Mouse (Mus musculus): ENCODE measurements around the gene Psmb8. TPM values are rescaled to one million over a fixed set of nuclear protein-coding genes. Genes with fewer than 3 reads are reported as not detected.

Gene Psmb8
- polyA plus RNA-seq, 1 experiment from 2014 or later = 2.4 TPM

DNA sequence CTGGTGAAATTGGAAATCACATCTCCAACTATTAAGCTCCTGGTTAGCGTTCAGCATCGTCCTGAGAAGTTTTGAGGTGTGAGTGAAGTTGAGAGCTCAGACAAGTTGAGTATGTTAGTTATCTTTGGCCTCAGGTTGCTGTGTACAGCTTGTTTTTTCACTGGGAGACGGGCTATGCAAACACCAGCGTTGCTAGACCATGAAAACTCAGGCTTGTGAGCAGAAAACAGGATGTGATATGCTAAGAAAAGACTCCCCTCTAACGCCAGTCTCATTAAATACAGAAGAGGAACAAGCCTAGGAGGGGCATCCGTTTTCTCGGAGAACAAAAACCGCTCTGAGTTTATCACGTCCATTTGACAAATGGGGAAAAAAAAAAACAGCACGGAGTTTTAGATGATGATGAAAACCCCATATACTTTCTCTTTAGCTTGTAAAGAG is 42.1 kb downstream of the Psmb8 start:
- ATAC-seq = no peak
- H3K27me3 ChIP-seq = no peaks in the 10 kb centered on the region
- H3K9ac ChIP-seq (replicated peaks) = no peak overlapping the region
- H3K27ac ChIP-seq = no peak overlapping the region
- H3K9me3 ChIP-seq = no peaks in the 10 kb centered on the region
- no peaks in the 10 kb centered on the region for H3K36me3 ChIP-seq
- 78% methylated on average over 10 of the region's 10 CpGs for WGBS
- H3K4me1 ChIP-seq (replicated peaks) = no peaks in the 10 kb centered on the region
- no peak overlapping the region for H3K4me3 ChIP-seq (replicated peaks)
- H3K4me2 ChIP-seq (replicated peaks) = no peak overlapping the region

- 69% methylated on average over 3 of the region's 3 CpGs for WGBS
- H3K36me3 ChIP-seq = no peaks in the 10 kb centered on the region
These were observed 42.8 kb downstream of the Psmb8 start for GRCm38 (mm10) chr17:34240366-34240765.

GRCm38 (mm10) chr17:34240916-34241315 is 43.4 kb downstream of the Psmb8 start:
- Histone ChIP-seq H3K4me1 (replicated peaks) (no peaks in the 10 kb centered on the region), H3K4me2 (replicated peaks) (no peak overlapping the region), H3K9ac (replicated peaks) (no peak overlapping the region), H3K4me3 (replicated peaks) (no peak overlapping the region), H3K27ac (no peak overlapping the region), H3K36me3 (no peaks in the 10 kb centered on the region), H3K27me3 (no peaks in the 10 kb centered on the region), H3K9me3 (no peaks in the 10 kb centered on the region)
- WGBS = 85% methylated on average over 6 of the region's 6 CpGs
- ATAC-seq = no peak

More at GRCm38 (mm10) chr17:34240366-34240765, 42.8 kb downstream of the Psmb8 start:
- Histone ChIP-seq H3K9me3 (no peaks in the 10 kb centered on the region), H3K27me3 (no peaks in the 10 kb centered on the region), H3K4me2 (replicated peaks) (no peak overlapping the region), H3K9ac (replicated peaks) (no peak overlapping the region), H3K4me1 (replicated peaks) (no peaks in the 10 kb centered on the region), H3K27ac (no peak overlapping the region), H3K4me3 (replicated peaks) (no peak overlapping the region)
- no peak for ATAC-seq

DNA sequence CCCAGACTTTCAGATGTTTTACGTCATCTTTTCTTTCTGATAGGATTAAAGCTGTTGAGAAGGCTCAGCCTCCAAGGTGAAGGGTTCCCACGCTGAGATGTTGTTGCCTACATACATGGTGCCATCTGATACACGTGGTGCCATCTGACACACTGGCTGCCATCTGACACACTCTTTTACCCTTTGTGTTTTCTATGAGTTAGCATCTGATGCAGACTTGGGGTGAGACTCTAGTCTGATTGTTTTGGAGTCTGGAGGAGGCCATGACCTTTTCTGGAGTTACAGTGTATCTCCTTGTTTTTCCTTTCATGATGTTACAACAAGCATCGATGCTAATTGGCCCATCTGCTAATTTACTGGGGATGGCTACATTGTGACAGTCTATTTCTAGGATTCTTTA is 47.1 kb downstream of the Psmb8 start:
- no peak overlapping the region for H3K4me2 ChIP-seq (replicated peaks)
- peaks cover 4% of the 10 kb centered on the region; the same call in 1 of the 2 replicates for H3K27me3 ChIP-seq
- ATAC-seq = no peak
- H3K9ac ChIP-seq (replicated peaks) = no peak overlapping the region
- H3K27ac ChIP-seq = no peak overlapping the region
- WGBS = 82% methylated on average over 4 of the region's 4 CpGs
- no peaks in the 10 kb centered on the region for H3K36me3 ChIP-seq
- no peaks in the 10 kb centered on the region for H3K4me1 ChIP-seq (replicated peaks)
- H3K4me3 ChIP-seq (replicated peaks) = no peak overlapping the region
- H3K9me3 ChIP-seq = no peaks in the 10 kb centered on the region

DNA sequence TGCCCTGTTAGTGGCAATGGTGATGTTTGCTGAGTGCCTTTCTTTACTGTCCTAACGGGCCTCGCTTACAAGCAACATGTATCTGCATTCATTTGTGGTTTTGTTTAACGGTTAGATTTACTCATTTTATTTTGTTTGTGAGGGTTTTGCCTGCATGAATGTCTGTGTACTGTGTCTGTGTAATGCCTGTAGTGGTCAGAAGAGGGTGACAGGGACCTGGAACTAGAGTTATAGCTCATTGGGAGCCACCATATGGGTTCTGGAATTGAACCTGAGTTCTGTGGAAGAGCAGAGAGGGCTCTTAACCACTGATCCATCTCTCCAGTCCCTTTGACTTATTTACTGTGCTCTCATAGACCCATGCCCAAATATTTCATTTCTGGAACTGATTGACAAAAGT is 49.5 kb downstream of the Psmb8 start:
- Histone ChIP-seq H3K9me3 (no peaks in the 10 kb centered on the region), H3K4me2 (replicated peaks) (no peak overlapping the region), H3K9ac (replicated peaks) (no peak overlapping the region), H3K27ac (no peak overlapping the region), H3K36me3 (no peaks in the 10 kb centered on the region), H3K4me3 (replicated peaks) (no peak overlapping the region), H3K27me3 (peaks cover 4% of the 10 kb centered on the region; the same call in 1 of the 2 replicates), H3K4me1 (replicated peaks) (no peaks in the 10 kb centered on the region)
- no peak for ATAC-seq
- WGBS = 89% methylated on average over 3 of the region's 3 CpGs

DNA sequence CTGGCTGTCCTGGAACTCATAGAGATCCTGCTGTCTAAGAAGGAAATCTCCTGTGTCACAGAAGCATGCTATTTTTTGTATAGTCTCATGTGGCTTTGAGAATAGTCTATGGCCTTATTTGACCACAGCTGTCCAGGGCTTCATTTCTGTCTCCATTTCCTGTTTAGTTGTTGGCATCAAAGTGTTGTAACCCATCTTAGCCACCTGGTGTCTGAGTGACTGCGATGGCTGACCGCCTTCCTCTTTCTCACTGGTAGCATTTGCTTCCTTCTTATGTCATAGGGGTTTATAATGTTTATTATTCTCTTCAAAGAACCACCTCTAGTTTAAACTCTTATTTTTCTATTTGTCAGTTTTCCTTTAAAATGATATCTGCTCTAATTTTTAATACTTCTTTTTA is 51.2 kb downstream of the Psmb8 start:
- Histone ChIP-seq H3K9me3 (no peaks in the 10 kb centered on the region), H3K36me3 (no peaks in the 10 kb centered on the region), H3K27me3 (peaks cover 4% of the 10 kb centered on the region; the same call in 1 of the 2 replicates), H3K27ac (no peak overlapping the region), H3K4me3 (replicated peaks) (no peak overlapping the region), H3K9ac (replicated peaks) (no peak overlapping the region), H3K4me1 (replicated peaks) (no peaks in the 10 kb centered on the region), H3K4me2 (replicated peaks) (no peak overlapping the region)
- WGBS = 62% methylated on average over 2 of the region's 2 CpGs
- no peak for ATAC-seq

- Histone ChIP-seq H3K9ac (replicated peaks) (no peak overlapping the region), H3K9me3 (no peaks in the 10 kb centered on the region), H3K4me2 (replicated peaks) (no peak overlapping the region), H3K4me1 (replicated peaks) (no peaks in the 10 kb centered on the region), H3K4me3 (replicated peaks) (no peak overlapping the region), H3K36me3 (no peaks in the 10 kb centered on the region), H3K27me3 (peaks cover 4% of the 10 kb centered on the region; the same call in 1 of the 2 replicates), H3K27ac (no peak overlapping the region)
- WGBS = 40% methylated on average over 3 of the region's 3 CpGs
- ATAC-seq = no peak
These were observed 51.8 kb downstream of the Psmb8 start for GRCm38 (mm10) chr17:34249361-34249760.

DNA sequence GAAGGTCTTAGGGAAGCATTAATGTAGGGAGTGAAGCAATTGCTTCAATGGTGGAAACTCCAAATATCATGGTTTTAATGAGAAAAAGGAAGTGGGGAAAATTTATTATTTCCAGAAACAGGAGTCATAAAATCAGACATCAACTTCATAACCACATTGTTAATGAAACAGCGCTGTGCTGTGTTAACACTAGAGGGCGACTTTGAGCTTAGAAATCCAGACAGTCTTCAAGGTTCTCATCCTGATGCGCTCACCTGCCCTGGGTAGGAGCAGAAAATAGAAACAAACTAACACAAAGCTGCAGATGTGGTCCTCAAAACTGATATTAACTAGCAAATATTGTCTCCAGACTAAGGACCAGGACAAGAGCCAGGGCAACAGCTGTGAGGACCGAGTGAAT is 52.4 kb downstream of the Psmb8 start:
- peaks cover 4% of the 10 kb centered on the region; the same call in 1 of the 2 replicates for H3K27me3 ChIP-seq
- H3K4me3 ChIP-seq (replicated peaks) = no peak overlapping the region
- no peaks in the 10 kb centered on the region for H3K36me3 ChIP-seq
- no peaks in the 10 kb centered on the region for H3K9me3 ChIP-seq
- ATAC-seq = no peak
- H3K9ac ChIP-seq (replicated peaks) = no peak overlapping the region
- WGBS = 14% methylated on average over 4 of the region's 4 CpGs
- no peak overlapping the region for H3K4me2 ChIP-seq (replicated peaks)
- no peak overlapping the region for H3K27ac ChIP-seq
- H3K4me1 ChIP-seq (replicated peaks) = no peaks in the 10 kb centered on the region

Other genes with a start within 250 kb of the Psmb8 start
- 12.4 and 13.6 TPM in 2 replicates for gene B3galt4, start 246.2 kb upstream of the Psmb8 start, polyA plus RNA-seq (2015; fragmentation: Nextera tagmentation; extraction: Ambion mirVana)
- gene Vps52, start 241.9 kb upstream of the Psmb8 start, polyA plus RNA-seq (2015; fragmentation: Nextera tagmentation; extraction: Ambion mirVana) = 66.4 and 69.8 TPM in 2 replicates
- 918 and 949 TPM in 2 replicates for gene Rps18, start 241.7 kb upstream of the Psmb8 start, polyA plus RNA-seq (2015; fragmentation: Nextera tagmentation; extraction: Ambion mirVana)
- 13.5 and 16.0 TPM in 2 replicates for gene H2-K1, start 197.4 kb upstream of the Psmb8 start, polyA plus RNA-seq (2015; fragmentation: Nextera tagmentation; extraction: Ambion mirVana)
- gene Ring1, start 173.0 kb upstream of the Psmb8 start, polyA plus RNA-seq (2015; fragmentation: Nextera tagmentation; extraction: Ambion mirVana) = 20.1 and 24.3 TPM in 2 replicates
- 80.5 and 91.7 TPM in 2 replicates for gene H2-Ke6, start 169.7 kb upstream of the Psmb8 start, polyA plus RNA-seq (2015; fragmentation: Nextera tagmentation; extraction: Ambion mirVana)
- gene Slc39a7, start 166.0 kb upstream of the Psmb8 start, polyA plus RNA-seq (2015; fragmentation: Nextera tagmentation; extraction: Ambion mirVana) = 176 and 180 TPM in 2 replicates
- gene Rxrb, start 165.9 kb upstream of the Psmb8 start, polyA plus RNA-seq (2015; fragmentation: Nextera tagmentation; extraction: Ambion mirVana) = 57.9 and 62.7 TPM in 2 replicates
- gene Col11a2, start 158.3 kb upstream of the Psmb8 start, polyA plus RNA-seq (2015; fragmentation: Nextera tagmentation; extraction: Ambion mirVana) = 2.1 and 2.5 TPM in 2 replicates
- not detected in 2 replicates for gene H2-Oa, start 105.4 kb upstream of the Psmb8 start, polyA plus RNA-seq (2015; fragmentation: Nextera tagmentation; extraction: Ambion mirVana)
- gene H2-DMa, start 78.2 kb upstream of the Psmb8 start, polyA plus RNA-seq (2015; fragmentation: Nextera tagmentation; extraction: Ambion mirVana) = 13.1 and 15.3 TPM in 2 replicates
- gene Brd2, start 75.1 kb upstream of the Psmb8 start, polyA plus RNA-seq (2015; fragmentation: Nextera tagmentation; extraction: Ambion mirVana) = 128 and 147 TPM in 2 replicates
- 0.14 and 0.32 TPM in 2 replicates for gene H2-DMb2, start 54.4 kb upstream of the Psmb8 start, polyA plus RNA-seq (2015; fragmentation: Nextera tagmentation; extraction: Ambion mirVana)
- 0.43 TPM in 1 of 2 replicates, not detected in the other for gene H2-DMb1, start 44.6 kb upstream of the Psmb8 start, polyA plus RNA-seq (2015; fragmentation: Nextera tagmentation; extraction: Ambion mirVana)
- gene Tap1, start 10.2 kb upstream of the Psmb8 start, polyA plus RNA-seq (2015; fragmentation: Nextera tagmentation; extraction: Ambion mirVana) = 0.46 and 0.57 TPM in 2 replicates
- 0.73 and 1.5 TPM in 2 replicates for gene Psmb9, start 10.0 kb upstream of the Psmb8 start, polyA plus RNA-seq (2015; fragmentation: Nextera tagmentation; extraction: Ambion mirVana)
- gene Tap2, start 5.8 kb downstream of the Psmb8 start, polyA plus RNA-seq (2015; fragmentation: Nextera tagmentation; extraction: Ambion mirVana) = 0.50 and 0.55 TPM in 2 replicates
- not detected in 2 replicates for gene H2-Ob, start 41.2 kb downstream of the Psmb8 start, polyA plus RNA-seq (2015; fragmentation: Nextera tagmentation; extraction: Ambion mirVana)
- 1.7 and 2.1 TPM in 2 replicates for gene H2-Ab1, start 60.0 kb downstream of the Psmb8 start, polyA plus RNA-seq (2015; fragmentation: Nextera tagmentation; extraction: Ambion mirVana)
- gene H2-Aa, start 90.1 kb downstream of the Psmb8 start, polyA plus RNA-seq (2015; fragmentation: Nextera tagmentation; extraction: Ambion mirVana) = 0.28 and 0.41 TPM in 2 replicates
- gene H2-Eb1, start 108.1 kb downstream of the Psmb8 start, polyA plus RNA-seq (2015; fragmentation: Nextera tagmentation; extraction: Ambion mirVana) = 1.7 and 2.1 TPM in 2 replicates
- gene H2-Eb2, start 127.9 kb downstream of the Psmb8 start, polyA plus RNA-seq (2015; fragmentation: Nextera tagmentation; extraction: Ambion mirVana) = 0.12 TPM in 1 of 2 replicates, not detected in the other
- not detected in 2 replicates for gene Btnl2, start 157.1 kb downstream of the Psmb8 start, polyA plus RNA-seq (2015; fragmentation: Nextera tagmentation; extraction: Ambion mirVana)
- not detected in 2 replicates for gene Btnl1, start 179.4 kb downstream of the Psmb8 start, polyA plus RNA-seq (2015; fragmentation: Nextera tagmentation; extraction: Ambion mirVana)
- gene BC051142, start 201.1 kb downstream of the Psmb8 start, polyA plus RNA-seq (2015; fragmentation: Nextera tagmentation; extraction: Ambion mirVana) = 4.6 and 5.6 TPM in 2 replicates

Data from midbrain, embryonic 13.5 days (tissue).